Mouse (Mus musculus): Measurements from ENCODE around the gene Dand5. TPM values are rescaled to one million over a fixed set of nuclear protein-coding genes. Genes with fewer than 3 reads are reported as not detected.

Gene Dand5
- polyA plus RNA-seq, 1 experiment from 2014 or later, result 5.9 TPM

- Histone ChIP-seq H3K9ac (ENCODE audit: low read length) (no peak overlapping the region), H3K9me3 (ENCODE audit: control insufficient read depth, low read length) (no peaks in the 10 kb centered on the region), H3K36me3 (ENCODE audit: control insufficient read depth, insufficient read depth, low read length) (peaks cover 12% of the 10 kb centered on the region), H3K27ac (replicated peaks in 1 of 2; ENCODE audit: control insufficient read depth in 1 of 2, insufficient read depth in 1 of 2, low read depth in 2 of 2, low read length in 2 of 2) (no peak overlapping the region), H3K4me1 (ENCODE audit: control insufficient read depth in 2 of 2, insufficient read depth in 2 of 2, low read length in 2 of 2) (peaks cover 14 to 33% of the 10 kb centered on the region in 2 experiments), H3K27me3 (ENCODE audit: control insufficient read depth, insufficient read depth, low read length) (peaks cover 46% of the 10 kb centered on the region), H3K4me2 (ENCODE audit: low read length) (no peak overlapping the region), H3K4me3 (ENCODE audit: control insufficient read depth in 1 of 2, insufficient read depth in 1 of 2, low read depth in 1 of 2, low read length in 2 of 2) (no peak overlapping the region)
- WGBS, result 82% methylated on average over 15 of the region's 15 CpGs
- ATAC-seq (ENCODE audit: insufficient number of reproducible peaks, insufficient read depth, low FRiP score, low read depth), result no peak
Observed at GRCm38 (mm10) chr8:84797256-84797797, 25.3 kb downstream of the Dand5 start.

- WGBS, result 68% methylated on average over 7 of the region's 7 CpGs
- H3K4me2 ChIP-seq (ENCODE audit: low read length), result peak overlapping the region; percentile 35; the same call in 1 of the 2 replicates
- H3K4me3 ChIP-seq (ENCODE audit: control insufficient read depth in 1 of 2, insufficient read depth in 1 of 2, low read depth in 1 of 2, low read length in 2 of 2), result no peak overlapping the region
- H3K9me3 ChIP-seq (ENCODE audit: control insufficient read depth, low read length), result no peaks in the 10 kb centered on the region
- ATAC-seq (ENCODE audit: insufficient number of reproducible peaks, insufficient read depth, low FRiP score, low read depth), result no peak
- H3K9ac ChIP-seq (ENCODE audit: low read length), result peak overlapping the region; percentile 57; the same call in 1 of the 2 replicates
- H3K4me1 ChIP-seq (ENCODE audit: control insufficient read depth in 2 of 2, insufficient read depth in 2 of 2, low read length in 2 of 2), result peaks cover 27 to 49% of the 10 kb centered on the region in 2 experiments
- peaks cover 12% of the 10 kb centered on the region for H3K36me3 ChIP-seq (ENCODE audit: control insufficient read depth, insufficient read depth, low read length)
- peak overlapping the region; percentile 9 to 62; a peak in 3 of 4 replicates for H3K27ac ChIP-seq (replicated peaks in 1 of 2; ENCODE audit: control insufficient read depth in 1 of 2, insufficient read depth in 1 of 2, low read depth in 2 of 2, low read length in 2 of 2)
- H3K27me3 ChIP-seq (ENCODE audit: control insufficient read depth, insufficient read depth, low read length), result peaks cover 48% of the 10 kb centered on the region
Observed at GRCm38 (mm10) chr8:84794486-84794885, 28.1 kb downstream of the Dand5 start.

- WGBS, result 53% methylated on average over 13 of the region's 13 CpGs
- peak overlapping the region; percentile 57; the same call in 1 of the 2 replicates for H3K9ac ChIP-seq (ENCODE audit: low read length)
- peaks cover 31 to 53% of the 10 kb centered on the region in 2 experiments for H3K4me1 ChIP-seq (ENCODE audit: control insufficient read depth in 2 of 2, insufficient read depth in 2 of 2, low read length in 2 of 2)
- no peaks in the 10 kb centered on the region for H3K9me3 ChIP-seq (ENCODE audit: control insufficient read depth, low read length)
- H3K4me3 ChIP-seq (ENCODE audit: control insufficient read depth in 1 of 2, insufficient read depth in 1 of 2, low read depth in 1 of 2, low read length in 2 of 2), result no peak overlapping the region
- peak overlapping the region; percentile 9 to 62; a peak in 2 of 4 replicates for H3K27ac ChIP-seq (replicated peaks in 1 of 2; ENCODE audit: control insufficient read depth in 1 of 2, insufficient read depth in 1 of 2, low read depth in 2 of 2, low read length in 2 of 2)
- peak overlapping the region; percentile 35 for H3K4me2 ChIP-seq (ENCODE audit: low read length)
- peak; percentile 24; the same call in 1 of the 2 replicates for ATAC-seq (ENCODE audit: insufficient number of reproducible peaks, insufficient read depth, low FRiP score, low read depth)
- peaks cover 53% of the 10 kb centered on the region for H3K27me3 ChIP-seq (ENCODE audit: control insufficient read depth, insufficient read depth, low read length)
- H3K36me3 ChIP-seq (ENCODE audit: control insufficient read depth, insufficient read depth, low read length), result peaks cover 12% of the 10 kb centered on the region
Observed at GRCm38 (mm10) chr8:84793791-84794485, 28.7 kb downstream of the Dand5 start.

GRCm38 (mm10) chr8:84793134-84793533 is 29.5 kb downstream of the Dand5 start:
- Histone ChIP-seq H3K36me3 (ENCODE audit: control insufficient read depth, insufficient read depth, low read length) (peaks cover 12% of the 10 kb centered on the region), H3K9me3 (ENCODE audit: control insufficient read depth, low read length) (no peaks in the 10 kb centered on the region), H3K4me1 (ENCODE audit: control insufficient read depth in 2 of 2, insufficient read depth in 2 of 2, low read length in 2 of 2) (peaks cover 26 to 53% of the 10 kb centered on the region in 2 experiments), H3K4me3 (ENCODE audit: control insufficient read depth in 1 of 2, insufficient read depth in 1 of 2, low read depth in 1 of 2, low read length in 2 of 2) (no peak overlapping the region), H3K27ac (replicated peaks in 1 of 2; ENCODE audit: control insufficient read depth in 1 of 2, insufficient read depth in 1 of 2, low read depth in 2 of 2, low read length in 2 of 2) (no peak overlapping the region), H3K27me3 (ENCODE audit: control insufficient read depth, insufficient read depth, low read length) (peaks cover 53% of the 10 kb centered on the region), H3K9ac (ENCODE audit: low read length) (no peak overlapping the region), H3K4me2 (ENCODE audit: low read length) (no peak overlapping the region)
- 87% methylated on average over 9 of the region's 9 CpGs for WGBS
- ATAC-seq (ENCODE audit: insufficient number of reproducible peaks, insufficient read depth, low FRiP score, low read depth), result no peak

GRCm38 (mm10) chr8:84792429-84792947 is 30.1 kb downstream of the Dand5 start:
- Histone ChIP-seq H3K9me3 (ENCODE audit: control insufficient read depth, low read length) (no peaks in the 10 kb centered on the region), H3K4me2 (ENCODE audit: low read length) (no peak overlapping the region), H3K4me3 (ENCODE audit: control insufficient read depth in 1 of 2, insufficient read depth in 1 of 2, low read depth in 1 of 2, low read length in 2 of 2) (no peak overlapping the region), H3K36me3 (ENCODE audit: control insufficient read depth, insufficient read depth, low read length) (peaks cover 12% of the 10 kb centered on the region), H3K27ac (replicated peaks in 1 of 2; ENCODE audit: control insufficient read depth in 1 of 2, insufficient read depth in 1 of 2, low read depth in 2 of 2, low read length in 2 of 2) (no peak overlapping the region), H3K4me1 (ENCODE audit: control insufficient read depth in 2 of 2, insufficient read depth in 2 of 2, low read length in 2 of 2) (peaks cover 28 to 51% of the 10 kb centered on the region in 2 experiments), H3K27me3 (ENCODE audit: control insufficient read depth, insufficient read depth, low read length) (peaks cover 53% of the 10 kb centered on the region), H3K9ac (ENCODE audit: low read length) (no peak overlapping the region)
- 65% methylated on average over 12 of the region's 12 CpGs for WGBS
- no peak for ATAC-seq (ENCODE audit: insufficient number of reproducible peaks, insufficient read depth, low FRiP score, low read depth)

- Histone ChIP-seq H3K27me3 (ENCODE audit: control insufficient read depth, insufficient read depth, low read length) (peaks cover 53% of the 10 kb centered on the region), H3K4me2 (ENCODE audit: low read length) (no peak overlapping the region), H3K36me3 (ENCODE audit: control insufficient read depth, insufficient read depth, low read length) (no peaks in the 10 kb centered on the region), H3K9me3 (ENCODE audit: control insufficient read depth, low read length) (no peaks in the 10 kb centered on the region), H3K9ac (ENCODE audit: low read length) (no peak overlapping the region), H3K4me1 (ENCODE audit: control insufficient read depth in 2 of 2, insufficient read depth in 2 of 2, low read length in 2 of 2) (peaks cover 38 to 69% of the 10 kb centered on the region in 2 experiments), H3K4me3 (ENCODE audit: control insufficient read depth in 1 of 2, insufficient read depth in 1 of 2, low read depth in 1 of 2, low read length in 2 of 2) (no peak overlapping the region), H3K27ac (replicated peaks in 1 of 2; ENCODE audit: control insufficient read depth in 1 of 2, insufficient read depth in 1 of 2, low read depth in 2 of 2, low read length in 2 of 2) (no peak overlapping the region)
- ATAC-seq (ENCODE audit: insufficient number of reproducible peaks, insufficient read depth, low FRiP score, low read depth), result no peak
- 70% methylated on average over 2 of the region's 2 CpGs for WGBS
Observed at GRCm38 (mm10) chr8:84790537-84790936, 32.1 kb downstream of the Dand5 start.

- WGBS, result 74% methylated on average over 9 of the region's 9 CpGs
- Histone ChIP-seq H3K4me3 (ENCODE audit: control insufficient read depth in 1 of 2, insufficient read depth in 1 of 2, low read depth in 1 of 2, low read length in 2 of 2) (no peak overlapping the region), H3K36me3 (ENCODE audit: control insufficient read depth, insufficient read depth, low read length) (no peaks in the 10 kb centered on the region), H3K9ac (ENCODE audit: low read length) (no peak overlapping the region), H3K4me1 (ENCODE audit: control insufficient read depth in 2 of 2, insufficient read depth in 2 of 2, low read length in 2 of 2) (peaks cover 40 to 75% of the 10 kb centered on the region in 2 experiments), H3K4me2 (ENCODE audit: low read length) (no peak overlapping the region), H3K9me3 (ENCODE audit: control insufficient read depth, low read length) (no peaks in the 10 kb centered on the region), H3K27me3 (ENCODE audit: control insufficient read depth, insufficient read depth, low read length) (peaks cover 57% of the 10 kb centered on the region), H3K27ac (replicated peaks in 1 of 2; ENCODE audit: control insufficient read depth in 1 of 2, insufficient read depth in 1 of 2, low read depth in 2 of 2, low read length in 2 of 2) (no peak overlapping the region)
- ATAC-seq (ENCODE audit: insufficient number of reproducible peaks, insufficient read depth, low FRiP score, low read depth), result no peak
Observed at GRCm38 (mm10) chr8:84789855-84790486, 32.7 kb downstream of the Dand5 start.

All from heart, embryonic 14.5 days (tissue).